Mouse (Mus musculus) embryo, embryonic 10 days (tissue): ENCODE results near the gene Ncstn.

Source experiments
- DNase-seq: peaks from one replicate; pipeline ENCODE4 v3.0.0-alpha.2; 2015; ENCODE audit warnings: low spot score

Ncstn gene

DNA sequence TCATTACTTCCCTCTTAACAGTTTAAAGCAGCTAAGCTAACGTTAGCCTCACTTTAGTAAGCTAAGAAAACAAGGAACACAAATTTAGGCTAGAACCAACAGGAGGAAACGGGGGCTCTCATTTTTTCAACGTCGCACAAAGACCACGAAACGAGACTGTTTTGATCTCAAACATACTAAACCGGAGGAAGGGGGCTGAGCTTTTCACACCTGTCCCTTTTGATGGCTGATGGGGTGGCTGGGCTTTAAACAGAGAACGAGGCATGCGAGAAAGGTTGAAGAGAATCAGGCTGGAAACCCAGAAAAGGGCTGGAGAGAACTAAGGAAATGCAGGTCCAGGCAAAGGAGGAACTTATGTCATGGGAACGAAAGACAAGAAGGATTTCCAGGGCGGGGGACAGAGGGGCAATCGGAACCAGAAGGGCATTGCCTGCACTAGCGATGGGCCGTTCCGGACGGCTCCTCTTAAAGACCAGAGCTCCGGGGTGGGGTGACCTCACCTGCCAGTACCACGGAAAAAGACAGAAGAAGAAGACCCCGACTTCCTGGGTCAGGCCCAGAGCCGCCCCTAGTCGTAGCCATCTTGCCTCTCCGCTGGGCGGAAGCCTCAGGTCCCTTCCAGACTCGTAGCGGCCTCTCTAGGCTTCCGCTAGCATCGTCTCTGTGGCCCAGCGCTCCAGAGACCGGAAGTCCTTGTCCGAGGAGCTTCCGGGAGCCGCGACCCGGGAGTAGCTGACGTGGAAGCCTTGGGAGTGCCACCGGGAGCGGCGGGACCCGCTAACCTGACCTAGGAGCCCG is at the start of gene Ncstn, which contains the start of gene Copa:
Gene Ncstn (minus strand): TSS at position 695 of the 798 bp plus-strand sequence.
Gene Copa (plus strand): TSS at position 429 of the 798 bp plus-strand sequence.
- peak; percentile 95 for DNase-seq

DNA sequence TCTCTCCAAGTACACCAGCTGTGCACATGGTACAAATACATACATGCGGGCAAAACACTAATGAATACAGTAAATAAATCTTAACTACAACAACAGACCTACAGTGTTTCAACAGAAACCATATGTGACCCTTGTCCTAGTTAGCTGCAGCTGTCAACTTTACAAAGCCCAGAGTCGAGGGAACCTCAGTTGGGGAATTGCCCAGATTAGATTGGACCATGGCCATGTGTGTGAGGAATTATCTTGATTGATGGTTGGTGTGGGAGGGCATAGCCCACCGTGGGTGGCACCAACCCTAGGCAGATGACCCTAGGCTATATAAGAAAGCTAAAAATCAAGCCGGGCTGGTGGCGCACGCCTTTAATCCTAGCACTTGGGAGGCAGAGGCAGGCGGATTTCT is 49.7 kb upstream of the Ncstn start:
- DNase-seq = no peak

DNA sequence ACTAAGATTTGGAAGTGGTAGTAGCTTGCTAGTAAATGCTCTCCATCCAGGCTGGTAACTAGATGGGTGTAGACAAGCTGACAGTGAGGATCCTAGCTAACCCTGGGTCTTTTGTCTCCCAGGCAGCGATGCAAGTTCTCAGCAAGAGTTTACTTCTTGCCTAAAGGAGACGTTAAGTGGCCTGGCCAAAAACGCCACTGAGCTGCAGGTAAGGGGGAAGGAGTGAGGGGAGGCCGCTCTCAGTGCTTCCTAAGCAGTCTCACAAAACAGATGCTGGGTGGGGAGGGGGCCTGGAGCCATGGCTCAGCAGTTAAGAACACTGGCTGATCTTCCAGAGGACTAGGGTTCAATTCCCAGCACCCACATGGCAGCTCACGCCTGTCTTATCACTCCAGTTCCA is 47.2 kb upstream of the Ncstn start:
- no peak for DNase-seq

DNA sequence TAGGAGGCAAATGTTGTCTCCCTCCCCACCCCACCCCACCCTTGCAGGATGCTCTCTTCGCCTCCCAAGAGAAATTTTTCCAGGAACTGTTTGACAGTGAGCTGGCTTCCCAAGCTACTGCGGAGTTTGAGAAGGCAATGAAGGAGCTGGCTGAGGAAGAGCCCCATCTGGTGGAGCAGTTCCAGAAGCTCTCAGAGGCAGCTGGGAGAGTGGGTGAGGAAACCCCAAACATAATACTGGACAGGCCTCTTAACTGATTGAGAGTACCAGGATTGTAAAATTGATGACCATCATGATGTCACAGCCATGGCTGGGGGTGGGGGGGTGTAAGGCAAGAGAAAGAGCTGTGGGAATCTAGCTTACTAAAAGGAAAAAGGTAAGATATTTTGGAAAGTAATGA is 46.5 kb upstream of the Ncstn start:
- DNase-seq = peak; percentile 25

DNA sequence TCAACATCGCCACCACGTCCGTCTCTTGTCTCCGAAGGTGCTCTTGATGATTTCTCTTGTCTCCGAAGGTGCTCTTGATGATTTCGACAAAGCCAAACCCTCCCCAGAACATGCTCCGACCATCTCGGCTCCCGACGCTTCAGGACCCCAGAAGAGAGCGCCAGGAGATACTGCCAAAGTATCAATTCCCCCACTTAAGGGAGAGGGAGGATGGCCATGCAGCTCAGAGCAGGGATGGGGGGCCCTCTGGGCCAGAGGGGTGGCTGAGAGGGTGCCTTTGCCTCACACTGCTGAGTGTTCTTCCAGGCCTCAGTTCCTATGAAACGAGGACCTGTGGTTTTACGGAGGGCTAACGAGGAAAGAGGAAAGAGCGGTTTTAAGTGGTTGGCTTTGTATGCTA is 46.0 kb upstream of the Ncstn start:
- DNase-seq = no peak

DNA sequence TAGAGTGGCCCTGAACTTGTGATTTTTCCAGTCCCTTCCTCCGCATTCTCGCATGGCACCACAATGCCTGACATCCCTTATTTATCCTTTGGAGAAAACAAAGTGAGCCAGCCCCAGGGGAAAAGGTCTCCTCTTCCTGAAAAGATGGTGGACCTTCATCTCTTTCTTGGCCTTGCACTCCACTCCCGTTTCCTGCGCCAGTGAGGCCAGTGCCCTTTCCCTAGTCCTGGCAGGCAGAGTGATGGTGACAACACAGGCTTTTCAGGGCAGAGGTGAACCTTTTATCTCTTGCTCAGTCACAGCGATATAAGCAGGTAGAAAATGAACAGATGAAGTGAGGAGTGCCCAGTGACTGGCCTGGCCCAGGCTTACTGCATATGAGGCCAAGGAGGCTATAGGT is 44.9 kb upstream of the Ncstn start:
- DNase-seq = no peak

DNA sequence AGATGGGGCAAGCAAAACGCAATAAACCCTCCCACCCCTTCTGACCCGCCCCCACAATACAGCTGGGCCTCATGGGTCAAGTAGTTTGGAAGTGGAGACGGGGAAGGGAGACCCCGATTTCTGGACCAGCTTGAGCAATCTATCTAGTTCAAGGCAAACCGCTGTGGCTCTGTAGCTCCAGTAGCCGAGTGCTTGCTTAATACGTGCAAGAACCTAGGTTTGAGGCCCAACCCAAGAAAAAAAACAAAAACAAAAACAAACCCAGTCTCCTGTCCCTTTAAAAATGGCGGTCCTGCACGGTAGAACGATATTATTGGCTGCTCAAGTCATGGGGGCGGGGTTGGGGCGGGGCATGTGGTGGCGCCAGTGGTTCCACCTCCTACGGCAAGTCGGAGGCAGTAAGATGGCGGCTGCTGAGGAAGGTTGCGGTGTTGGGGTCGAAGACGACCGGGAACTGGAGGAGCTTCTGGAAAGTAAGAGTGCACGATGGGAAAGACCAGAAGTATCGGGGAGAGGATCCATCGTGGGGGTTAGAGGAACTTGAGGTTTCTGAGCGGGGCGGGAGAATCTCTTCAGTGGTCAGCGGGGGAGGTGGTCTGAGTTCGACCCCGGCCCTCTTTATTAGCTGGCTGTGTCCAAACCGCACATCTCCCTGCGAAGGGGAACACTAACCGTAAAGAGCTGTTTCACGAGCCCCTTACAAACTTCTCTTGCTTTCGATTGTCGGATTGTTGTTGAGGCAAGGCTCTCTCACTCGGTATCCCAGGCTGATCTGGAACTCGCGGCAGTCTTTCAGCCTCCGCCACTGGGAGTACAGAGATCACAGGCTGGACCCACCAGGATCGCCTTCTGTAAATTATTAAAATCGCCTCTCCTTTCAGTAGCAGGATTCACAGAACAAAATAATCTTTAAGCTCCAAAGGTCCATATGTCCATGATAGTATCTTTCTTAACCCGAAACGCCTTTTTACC is 44.1 kb upstream of the Ncstn start, which contains the start of gene Pex19:
Gene Pex19 (plus strand): TSS at position 380 of the 972 bp plus-strand sequence.
- DNase-seq = peak; percentile 92

DNA sequence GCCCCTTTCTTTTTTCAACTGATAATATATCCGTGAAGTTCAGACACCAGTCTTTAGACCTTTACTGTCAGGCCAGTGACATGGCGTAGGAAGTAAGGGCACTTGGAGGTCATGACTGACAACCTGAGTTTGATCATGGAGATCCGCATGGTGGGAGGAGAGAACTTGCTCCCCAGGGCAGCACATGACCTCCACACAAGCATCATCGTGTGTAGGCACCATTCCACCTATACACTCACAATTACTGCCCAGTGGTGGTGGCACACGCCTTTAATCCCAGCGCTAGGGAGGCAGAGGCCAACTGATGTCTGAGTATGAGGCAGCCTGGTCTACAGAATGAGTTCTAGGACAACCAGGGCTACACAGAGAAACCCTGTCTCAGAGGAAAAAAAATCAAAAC is 42.0 kb upstream of the Ncstn start:
- DNase-seq = no peak

DNA sequence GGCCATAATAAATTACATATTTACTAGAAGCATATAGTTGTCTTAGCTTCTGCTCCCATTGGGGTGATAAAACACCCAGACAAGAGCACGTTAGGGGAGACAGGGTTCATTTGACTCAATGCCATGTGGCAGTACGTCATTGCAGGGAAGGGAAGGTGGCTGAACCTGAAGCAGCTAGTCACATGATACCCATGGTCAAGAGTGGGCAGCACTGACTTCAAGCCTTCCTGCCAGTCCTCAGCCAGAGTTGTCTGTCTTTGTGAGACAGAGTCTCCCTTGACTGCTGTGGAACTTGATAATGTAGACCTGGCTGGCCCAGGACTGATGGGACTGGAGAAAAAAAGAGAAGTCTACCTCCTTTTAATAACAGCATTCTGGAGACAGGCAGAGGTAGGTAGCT is 40.1 kb upstream of the Ncstn start:
- no peak for DNase-seq

DNA sequence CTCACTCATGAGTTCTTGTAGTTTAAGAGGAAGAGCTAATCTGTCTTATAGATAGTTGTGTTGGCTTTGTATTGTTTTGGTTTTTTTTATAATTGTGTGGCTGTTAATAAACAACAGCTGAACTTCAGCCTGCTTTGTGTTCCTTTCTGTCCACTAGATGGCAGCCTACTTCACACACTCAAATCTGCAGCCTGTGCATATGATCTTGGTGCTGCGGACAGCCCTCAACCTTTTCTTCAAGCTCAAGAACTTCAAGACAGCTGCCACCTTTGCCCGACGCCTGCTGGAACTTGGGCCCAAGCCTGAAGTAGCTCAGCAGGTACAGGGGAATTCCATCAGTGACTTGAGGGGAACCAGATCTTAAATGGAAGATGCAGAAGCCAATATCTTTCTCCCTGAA is 37.1 kb upstream of the Ncstn start:
- DNase-seq = peak; percentile 85

DNA sequence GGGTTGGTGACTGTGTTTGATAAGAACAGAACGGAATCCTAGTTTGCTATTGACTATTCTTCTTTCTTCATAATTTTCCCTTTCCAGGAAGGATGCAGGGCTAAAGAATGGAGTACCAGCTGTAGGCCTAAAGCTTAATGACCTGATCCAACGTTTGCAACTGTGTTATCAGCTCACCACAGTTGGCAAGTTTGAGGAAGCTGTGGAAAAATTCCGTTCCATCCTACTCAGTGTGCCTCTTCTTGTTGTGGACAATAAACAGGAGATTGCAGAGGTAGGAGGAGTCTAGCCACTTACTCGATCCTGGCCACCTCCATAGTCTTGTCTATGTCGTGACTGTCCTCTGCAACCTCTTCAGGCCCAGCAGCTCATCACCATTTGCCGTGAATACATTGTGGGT is 36.5 kb upstream of the Ncstn start:
- DNase-seq = no peak

DNA sequence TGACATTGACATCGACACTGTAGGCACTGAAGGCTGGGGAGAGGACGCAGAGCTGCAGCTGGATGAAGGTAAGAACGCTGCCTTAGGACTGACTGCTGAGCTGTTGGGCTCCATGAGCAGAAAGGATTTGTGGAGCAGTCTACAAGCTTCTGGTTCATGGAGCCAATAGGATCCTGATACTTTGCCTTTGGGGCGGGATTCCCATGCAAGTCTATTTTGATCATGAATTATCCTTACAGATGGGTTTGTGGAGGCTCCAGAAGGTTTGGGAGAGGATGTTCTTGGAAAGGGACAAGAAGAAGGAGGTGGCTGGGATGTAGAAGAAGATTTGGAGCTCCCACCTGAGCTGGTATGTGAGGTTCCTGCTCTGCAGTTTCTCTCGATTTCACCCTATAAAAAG is 34.4 kb upstream of the Ncstn start:
- DNase-seq = no peak

DNA sequence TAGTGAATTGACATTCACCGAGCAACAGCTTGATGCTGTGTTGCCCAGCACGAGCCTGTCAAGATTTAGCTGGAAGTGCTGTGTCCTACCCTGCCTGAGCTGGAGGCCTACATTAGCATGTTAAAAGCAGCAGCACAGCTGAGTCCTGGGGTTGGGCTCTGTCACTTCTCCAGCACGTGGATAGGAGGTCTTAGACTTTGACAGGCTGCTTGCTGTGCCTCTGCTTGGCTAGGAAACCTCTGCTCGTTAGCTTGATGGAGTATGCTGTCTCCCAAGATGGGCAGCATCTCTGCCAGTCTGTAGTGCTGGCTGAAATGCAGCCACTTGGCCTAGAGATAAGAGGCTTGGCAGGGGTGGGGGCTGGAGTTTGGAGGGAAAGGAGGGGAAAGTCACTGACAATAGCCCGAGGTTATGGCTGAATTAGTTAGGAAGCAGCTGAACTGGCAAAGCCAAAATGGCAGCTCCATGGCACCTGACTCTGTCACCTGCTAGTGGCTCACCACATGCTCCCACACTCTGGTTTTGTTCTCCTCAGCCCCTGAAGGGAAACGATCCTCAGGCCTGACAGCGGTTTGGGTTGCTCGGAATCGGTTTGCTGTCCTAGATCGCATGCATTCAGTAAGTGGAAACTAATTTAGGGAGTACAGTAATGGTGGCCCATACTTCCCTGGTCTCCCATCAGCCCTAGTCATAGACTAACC is 25.3 kb upstream of the Ncstn start:
- no peak for DNase-seq

DNA sequence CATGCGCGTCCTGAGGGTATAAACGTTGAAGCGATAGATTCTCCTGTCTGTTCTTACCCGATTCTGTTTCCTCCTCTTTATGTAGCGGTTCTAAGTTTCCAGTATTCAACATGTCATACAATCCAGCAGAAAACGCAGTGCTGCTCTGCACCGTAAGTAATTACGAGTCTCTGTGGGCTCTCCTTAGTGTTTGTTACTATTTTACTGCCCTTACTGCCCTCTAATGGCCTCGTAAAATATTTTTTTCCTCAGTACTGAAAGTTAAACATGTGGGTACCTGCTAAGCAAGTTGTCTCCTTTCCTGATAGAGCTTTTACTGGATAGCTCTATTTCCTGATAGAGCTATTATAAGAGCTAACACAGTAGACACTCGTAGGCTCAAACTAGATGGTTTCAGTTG is 22.5 kb upstream of the Ncstn start:
- no peak for DNase-seq

DNA sequence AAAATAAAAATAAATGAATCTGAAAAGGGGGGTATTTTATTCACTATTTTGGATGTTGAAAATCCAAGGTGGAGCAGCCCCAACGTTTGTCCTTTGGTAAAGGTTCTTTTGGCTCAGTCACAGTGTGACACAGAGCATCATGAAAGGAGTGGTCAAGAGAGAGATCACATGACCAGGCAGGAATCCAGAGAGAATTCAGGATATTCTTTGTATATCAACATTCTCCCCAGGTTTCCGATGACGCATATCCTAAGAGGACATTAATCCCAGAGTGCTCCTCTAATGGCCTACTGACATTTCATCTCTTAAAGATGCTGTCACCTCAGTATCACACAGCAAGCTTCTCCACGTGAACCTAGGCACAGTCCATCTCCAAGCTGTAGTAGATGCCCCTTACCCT is 21.0 kb upstream of the Ncstn start:
- DNase-seq = no peak

DNA sequence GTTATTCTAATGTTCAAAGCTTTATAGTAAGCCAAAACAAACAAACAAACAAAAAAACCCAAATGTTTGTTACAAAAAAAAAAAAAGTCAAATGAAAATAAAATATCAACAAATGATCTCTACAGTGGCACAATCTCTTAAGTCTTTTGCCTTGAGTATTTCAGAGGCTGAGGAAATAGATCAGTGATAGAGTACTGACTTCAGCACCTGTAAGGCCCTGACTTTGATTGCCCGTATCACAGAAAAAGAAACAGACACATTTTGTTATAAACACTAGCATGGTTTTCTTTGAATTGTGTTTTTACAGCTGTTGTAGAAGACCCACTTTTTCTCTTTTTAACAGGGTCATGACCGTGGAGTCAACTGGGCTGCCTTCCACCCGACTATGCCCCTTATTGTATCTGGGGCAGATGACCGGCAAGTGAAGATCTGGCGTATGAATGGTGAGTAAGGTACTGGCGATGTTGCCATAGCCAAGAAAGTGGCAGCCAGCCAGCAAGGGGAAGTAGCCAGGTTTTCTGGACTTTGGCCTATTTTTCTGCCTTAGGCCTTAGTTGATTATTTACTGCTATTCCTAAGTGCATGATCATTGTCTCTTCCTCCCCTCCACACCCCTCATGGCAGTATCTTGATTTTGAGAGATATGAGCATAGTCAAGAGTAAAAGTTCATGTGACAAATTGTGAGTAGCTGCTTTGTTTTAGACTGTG is 16.9 kb upstream of the Ncstn start:
- DNase-seq = no peak

DNA sequence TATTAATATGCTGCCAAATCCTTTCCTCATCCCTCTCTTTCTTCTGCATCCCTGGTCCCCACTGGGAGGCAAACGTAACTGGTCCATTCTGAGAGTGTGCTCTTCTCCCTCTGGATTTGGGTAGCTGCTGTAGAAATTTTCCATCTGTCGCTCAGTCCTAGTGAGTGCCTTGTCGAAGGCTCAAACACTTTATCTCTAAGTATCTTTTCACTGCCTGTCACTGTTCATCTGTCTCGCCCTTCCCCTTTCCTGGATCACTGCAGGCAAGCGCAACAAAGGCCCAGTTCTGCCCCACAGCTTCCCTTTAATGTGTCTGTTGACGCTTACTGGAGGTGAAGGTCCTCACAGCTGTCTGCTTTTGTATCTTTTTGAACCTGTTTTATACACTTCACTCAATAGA is 12.6 kb upstream of the Ncstn start:
- DNase-seq = peak; percentile 6

DNA sequence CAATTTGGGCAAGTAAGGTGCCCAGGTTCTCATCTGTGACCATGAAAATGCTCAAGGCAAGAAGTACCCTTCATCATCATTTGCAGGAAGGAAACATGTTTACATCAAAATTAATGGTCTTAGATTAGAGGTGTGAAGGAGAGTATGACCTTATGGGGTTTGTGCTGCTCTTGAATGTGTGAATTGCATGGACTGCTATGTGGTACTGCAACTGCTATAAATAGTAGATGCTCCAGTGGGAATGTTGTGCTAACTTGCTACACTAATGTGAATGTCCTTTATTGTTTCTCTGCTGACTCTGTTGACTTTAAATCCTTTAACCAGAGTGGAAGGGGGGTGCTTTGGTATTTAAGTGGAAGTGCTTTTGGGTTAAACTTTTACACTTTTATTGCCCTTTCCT is 11.7 kb upstream of the Ncstn start:
- DNase-seq = no peak

DNA sequence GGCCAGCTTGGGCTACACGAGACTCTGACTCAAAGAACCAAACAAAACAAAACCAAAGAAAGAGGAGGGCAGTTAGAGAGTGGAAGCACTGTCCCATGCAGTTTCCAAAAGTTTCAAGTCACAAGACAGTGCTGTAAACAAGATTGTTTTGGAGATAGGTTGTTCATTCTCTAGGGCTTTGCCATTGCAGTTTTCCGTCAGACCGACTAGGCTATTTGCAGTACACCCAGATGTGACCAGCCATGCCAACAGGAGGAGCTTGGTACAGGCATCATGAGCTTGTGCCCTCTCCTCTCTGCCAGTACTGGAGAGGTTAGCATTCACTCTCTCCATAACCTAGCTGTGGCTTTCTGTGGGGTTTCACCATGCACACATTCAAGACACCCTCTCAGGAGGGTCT is 10.9 kb upstream of the Ncstn start:
- no peak for DNase-seq

DNA sequence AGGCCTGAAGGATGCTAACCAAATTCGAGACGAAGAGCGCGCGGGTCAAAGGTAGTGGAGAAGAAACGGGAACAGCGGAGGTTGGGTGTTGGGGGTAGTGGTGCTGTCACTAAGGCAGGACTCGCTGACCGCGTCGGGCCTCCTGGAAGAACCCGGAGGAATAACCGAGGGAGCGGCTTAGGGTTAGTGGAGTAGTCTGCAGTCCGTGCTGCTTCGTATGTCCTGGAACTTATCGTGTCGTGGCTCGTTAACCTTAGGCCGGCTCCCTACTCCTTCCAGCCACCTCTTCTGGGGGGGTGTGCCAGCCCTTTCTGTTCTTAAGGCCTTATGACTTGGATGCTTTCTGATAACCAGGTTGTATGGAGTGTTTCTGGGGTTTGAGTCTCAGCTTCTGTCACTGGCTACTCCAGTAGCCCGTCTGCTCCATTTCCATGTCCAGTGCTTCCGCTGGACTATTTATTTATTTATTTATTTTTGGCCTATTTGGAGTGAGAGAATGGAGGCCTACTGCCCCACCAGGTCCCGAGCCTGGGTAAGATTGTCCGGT is 377 bp upstream of the Ncstn start:
- no peak for DNase-seq

DNA sequence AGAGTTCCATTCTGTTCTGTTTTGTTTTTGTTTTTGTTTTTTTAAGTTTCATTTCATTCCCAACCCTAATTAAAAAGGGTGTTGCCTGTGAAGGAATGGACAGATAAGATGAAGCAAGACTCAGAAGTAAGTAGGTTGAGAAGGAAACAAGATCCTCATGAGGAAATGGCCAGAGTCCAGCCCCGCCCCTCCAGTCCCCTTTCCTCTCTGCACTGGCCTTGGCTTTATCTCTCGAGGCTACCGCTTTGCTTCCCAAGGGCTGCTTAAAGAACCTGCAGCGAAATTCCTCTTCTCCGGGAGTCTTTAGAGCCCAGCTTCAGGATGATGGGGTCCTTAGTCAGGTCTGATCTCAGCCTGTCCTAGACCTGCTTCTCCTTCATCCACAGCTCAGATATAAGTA is 4.6 kb downstream of the Ncstn start:
- no peak for DNase-seq
